Mouse (Mus musculus) myocyte (in vitro differentiated cells): ENCODE results near the gene Shroom3.

ENCODE experiments used
- E2F4 ChIP-seq: IDR thresholded peaks from one replicate; pipeline ENCODE4 v1.6.1; 2011; ENCODE audit warnings: mild to moderate bottlenecking, control low read depth, moderate library complexity; ENCODE audit not compliant: insufficient read depth
- MYOD1 ChIP-seq, 3 experiments: IDR thresholded peaks; one replicate each; pipeline ENCODE4 v1.6.1; 2011; ENCODE audit warnings: control low read depth in 2 of 3, low read depth in 2 of 3, mild to moderate bottlenecking in 2 of 3, moderate library complexity in 1 of 3; ENCODE audit not compliant: insufficient read length in 2 of 3, control insufficient read depth in 1 of 3
- MYOG ChIP-seq, 3 experiments: IDR thresholded peaks; one replicate each; pipeline ENCODE4 v1.6.1; 2011; ENCODE audit warnings: control low read depth in 2 of 3, low read depth in 2 of 3, mild to moderate bottlenecking in 2 of 3; ENCODE audit not compliant: insufficient read length in 2 of 3, control insufficient read depth in 1 of 3, insufficient read depth in 1 of 3
- POLR2A ChIP-seq: IDR thresholded peaks from one replicate; pipeline ENCODE4 v1.6.1; 2011; ENCODE audit warnings: low read depth, mild to moderate bottlenecking, control low read depth, moderate library complexity; ENCODE audit not compliant: insufficient read length
- TCF12 ChIP-seq: IDR thresholded peaks from one replicate; pipeline ENCODE4 v1.6.1; 2011; ENCODE audit warnings: mild to moderate bottlenecking, control low read depth; ENCODE audit not compliant: poor library complexity, insufficient read depth, severe bottlenecking

GRCm38 (mm10) chr5:92875836-92876235 is 192.6 kb downstream of the Shroom3 start:
- TF ChIP-seq POLR2A, result no peak
- no peak for TF ChIP-seq E2F4
- no peak for TF ChIP-seq MYOD1 (IDR thresholded peaks at IDR 0.05; ENCODE audit: control insufficient read depth in 1 of 3, insufficient read length in 2 of 3, low read depth in 2 of 3)
- TF ChIP-seq MYOG (IDR thresholded peaks at IDR 0.05; ENCODE audit: control insufficient read depth in 1 of 3, insufficient read depth in 1 of 3, insufficient read length in 2 of 3, low read depth in 2 of 3), result no peak
- TF ChIP-seq TCF12, result no peak
